Mouse (Mus musculus) cerebellum, adult 2 months (tissue): ENCODE data around the gene Spx.

Experiments used
- CTCF ChIP-seq: fragments of 200-500 bp; IDR thresholded peaks from 2 replicates; pipeline ENCODE4 v1.5.1; 2011; ENCODE audit warnings: low read depth, mild to moderate bottlenecking, control low read depth, low read length, moderate library complexity, borderline replicate concordance; ENCODE audit not compliant: insufficient read depth
- POLR2A ChIP-seq: fragments of 200-500 bp; IDR thresholded peaks from 2 replicates; pipeline ENCODE4 v1.6.1; 2011; ENCODE audit warnings: low read length, control low read depth, borderline replicate concordance; ENCODE audit not compliant: insufficient read depth

GRCm38 (mm10) chr6:142377081-142377480 is 36.2 kb upstream of the Spx start:
- no peak for TF ChIP-seq CTCF
- no peak for TF ChIP-seq POLR2A
